Mouse (Mus musculus) liver, adult 2 months (tissue): ENCODE results near the gene Taco1.

Experiments used
- CTCF ChIP-seq: fragments of 200-500 bp; IDR thresholded peaks from 2 replicates; pipeline ENCODE4 v1.5.1; 2011; ENCODE audit warnings: low read depth, low read length, control low read depth
- POLR2A ChIP-seq: fragments of 200-500 bp; IDR thresholded peaks from 2 replicates; pipeline ENCODE4 v1.6.1; 2011; ENCODE audit warnings: low read length, control low read depth; ENCODE audit not compliant: insufficient read depth; ENCODE audit errors: extremely low read depth

GRCm38 (mm10) chr11:106084911-106085561 is 19.2 kb downstream of the Taco1 start:
- TF ChIP-seq CTCF (no peak), POLR2A (0 out of 2 replicates have a peak, but pooled peaks have one; percentile 15)
